Mouse (Mus musculus) hindbrain, embryonic 16.5 days (tissue): ENCODE data around the gene Fam160a1. TPM values are rescaled to one million over a fixed set of nuclear protein-coding genes. Genes with fewer than 3 reads are reported as not detected.

Experiments used
- ATAC-seq: fragments of 200-750 bp; cut with Nextera tagmentation; 2 replicates; pipeline ENCODE4 v1.8.0; 2017; ENCODE audit warnings: moderate TSS enrichment, moderate library complexity
- H3K27ac ChIP-seq: fragments of 300-500 bp; sonication (generic); 2 replicates; pipeline ENCODE4 v1.5.1; 2014; ENCODE audit warnings: low read depth, mild to moderate bottlenecking, control low read depth, low read length, moderate library complexity
- H3K27me3 ChIP-seq: fragments of 300-500 bp; sonication (generic); replicated peaks from 2 replicates; pipeline ENCODE4 v1.6.1; 2014; ENCODE audit warnings: low read length; ENCODE audit not compliant: control insufficient read depth, insufficient read depth
- H3K36me3 ChIP-seq: fragments of 300-500 bp; sonication (generic); 2 replicates; pipeline ENCODE4 v1.6.1; 2014; ENCODE audit warnings: mild to moderate bottlenecking, low read length, moderate library complexity, mixed read lengths; ENCODE audit not compliant: control insufficient read depth, insufficient read depth
- H3K4me1 ChIP-seq: fragments of 300-500 bp; sonication (generic); 2 replicates; pipeline ENCODE4 v1.6.1; 2014; ENCODE audit warnings: low read depth, low read length; ENCODE audit not compliant: control insufficient read depth, insufficient read depth
- H3K4me2 ChIP-seq: fragments of 300-500 bp; sonication (generic); 2 replicates; pipeline ENCODE4 v1.6.1; 2014; ENCODE audit warnings: mild to moderate bottlenecking, low read length, control low read depth, moderate library complexity
- H3K4me3 ChIP-seq: fragments of 300-500 bp; sonication (generic); 2 replicates; pipeline ENCODE4 v1.5.1; 2014; ENCODE audit warnings: mild to moderate bottlenecking, low read length, control low read depth, moderate library complexity
- H3K9ac ChIP-seq: fragments of 300-500 bp; sonication (generic); 2 replicates; pipeline ENCODE4 v1.6.1; 2014; ENCODE audit warnings: low read depth, mild to moderate bottlenecking, control low read depth, low read length, moderate library complexity
- H3K9me3 ChIP-seq: fragments of 300-500 bp; sonication (generic); 2 replicates; pipeline ENCODE4 v1.6.1; 2014; ENCODE audit warnings: mild to moderate bottlenecking, low read length, moderate library complexity; ENCODE audit not compliant: control insufficient read depth
- WGBS: fragments of 180-500 bp; shearing (Covaris S2); extraction: QIAGEN DNeasy Blood & Tissue Kit; methylation state at CpG from one replicate; pipeline ENCODE4 v1.1.7; 2014; 5-methylcytosine and 5-hydroxymethylcytosine counted together
- polyA plus RNA-seq: library from polyadenylated mRNA; unstranded; fragments of >200 nt; fragmentation: Nextera tagmentation; extraction: Ambion mirVana; gene quantifications from 2 replicates; pipeline ENCODE4 v1.2.1, GENCODE M21; 2015

The Fam160a1 gene
- polyA plus RNA-seq = 0.57 and 0.63 TPM in 2 replicates

- no peak for ATAC-seq
- no peaks in the 10 kb centered on the region for H3K36me3 ChIP-seq
- no peaks in the 10 kb centered on the region for H3K27me3 ChIP-seq
- H3K9me3 ChIP-seq = no peaks in the 10 kb centered on the region
- 91% methylated on average over 2 of the region's 2 CpGs for WGBS
- H3K4me3 ChIP-seq = no peak within 1 kb of the TSS
- no peak within 1 kb of the TSS for H3K27ac ChIP-seq
- H3K9ac ChIP-seq = no peak within 1 kb of the TSS
- no peak within 1 kb of the TSS for H3K4me2 ChIP-seq
- no peaks in the 10 kb centered on the region for H3K4me1 ChIP-seq
Observed at GRCm38 (mm10) chr3:85817191-85817590, at the start of gene Fam160a1. Gene Fam160a1 (minus strand): TSS chr3:85817291.

DNA sequence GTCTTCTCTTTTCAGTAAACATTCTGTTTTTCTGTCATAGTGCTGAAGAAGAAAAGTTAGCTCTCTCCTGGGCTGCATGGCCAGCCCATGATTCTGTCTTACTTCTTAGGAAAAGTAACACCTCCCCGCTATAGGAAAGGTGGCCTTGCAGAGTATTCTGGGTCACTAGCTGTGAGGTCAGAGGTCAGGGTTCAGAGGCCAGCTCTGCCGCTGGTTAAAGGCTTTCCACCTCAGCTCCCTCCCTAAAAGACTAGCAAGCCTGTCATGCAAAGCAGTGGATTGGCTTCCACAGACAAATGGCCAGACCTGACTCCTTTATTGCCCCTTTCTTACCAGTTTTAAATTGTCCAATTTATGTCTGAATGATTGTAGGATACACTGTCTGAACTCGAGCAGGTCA, 46.9 kb upstream of the Fam160a1 start:
- Histone ChIP-seq H3K27me3 (no peaks in the 10 kb centered on the region), H3K36me3 (no peaks in the 10 kb centered on the region), H3K27ac (no peak overlapping the region), H3K4me2 (no peak overlapping the region), H3K9ac (no peak overlapping the region), H3K4me3 (no peak overlapping the region), H3K4me1 (no peaks in the 10 kb centered on the region), H3K9me3 (no peaks in the 10 kb centered on the region)
- no peak for ATAC-seq
- 18% methylated on average over 3 of the region's 3 CpGs for WGBS

DNA sequence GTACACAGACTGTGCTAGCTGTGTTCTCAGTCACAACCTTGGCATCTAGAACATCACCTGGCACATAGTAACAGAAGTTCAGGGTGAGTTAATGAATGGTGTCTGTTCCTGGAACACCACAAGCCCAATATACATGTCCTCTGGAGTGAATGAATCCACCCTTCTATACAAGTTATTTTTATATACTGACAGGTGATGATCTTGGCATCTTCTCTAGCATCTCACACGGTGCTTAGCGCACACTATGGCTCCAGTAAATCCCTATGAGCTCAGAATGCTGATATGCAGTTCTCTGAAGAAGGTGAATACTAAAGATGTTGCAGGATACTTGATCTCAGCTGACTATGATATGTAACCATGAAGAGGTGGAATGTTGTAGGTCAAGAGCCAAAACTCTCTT, 45.8 kb upstream of the Fam160a1 start:
- no peak for ATAC-seq
- Histone ChIP-seq H3K4me3 (no peak overlapping the region), H3K9ac (no peak overlapping the region), H3K4me2 (no peak overlapping the region), H3K9me3 (no peaks in the 10 kb centered on the region), H3K4me1 (no peaks in the 10 kb centered on the region), H3K36me3 (no peaks in the 10 kb centered on the region), H3K27me3 (no peaks in the 10 kb centered on the region), H3K27ac (no peak overlapping the region)
- 88% methylated on average over 2 of the region's 2 CpGs for WGBS

DNA sequence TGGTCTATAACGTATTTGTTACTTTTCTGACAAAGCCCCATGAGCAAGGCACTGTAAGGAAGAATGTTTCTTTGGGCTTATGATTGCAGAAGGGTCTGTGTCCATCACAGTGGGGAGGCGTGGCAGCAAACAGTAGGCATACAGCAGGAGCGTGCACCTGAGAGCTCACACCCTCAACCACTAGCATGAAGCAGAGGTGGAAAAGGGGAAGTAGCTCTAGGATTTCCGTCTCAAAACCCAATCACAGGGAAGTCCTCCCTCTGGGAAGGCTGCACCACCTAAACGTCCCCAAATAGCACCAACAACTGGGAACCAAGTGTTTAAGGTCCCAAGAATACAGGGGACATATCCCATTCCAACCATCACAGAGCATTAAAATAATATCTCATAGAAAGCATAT, 43.9 kb upstream of the Fam160a1 start:
- H3K27me3 ChIP-seq = no peaks in the 10 kb centered on the region
- no peak for ATAC-seq
- H3K4me3 ChIP-seq = no peak overlapping the region
- no peak overlapping the region for H3K4me2 ChIP-seq
- H3K4me1 ChIP-seq = no peaks in the 10 kb centered on the region
- WGBS = 95% methylated on average over 5 of the region's 5 CpGs
- no peak overlapping the region for H3K27ac ChIP-seq
- H3K9ac ChIP-seq = no peak overlapping the region
- H3K36me3 ChIP-seq = no peaks in the 10 kb centered on the region
- no peaks in the 10 kb centered on the region for H3K9me3 ChIP-seq

GRCm38 (mm10) chr3:85859311-85859710, 42.2 kb upstream of the Fam160a1 start:
- H3K27me3 ChIP-seq = no peaks in the 10 kb centered on the region
- no peak overlapping the region for H3K4me2 ChIP-seq
- H3K9ac ChIP-seq = no peak overlapping the region
- no peaks in the 10 kb centered on the region for H3K36me3 ChIP-seq
- no peaks in the 10 kb centered on the region for H3K9me3 ChIP-seq
- 48% methylated on average over 6 of the region's 6 CpGs for WGBS
- no peaks in the 10 kb centered on the region for H3K4me1 ChIP-seq
- H3K4me3 ChIP-seq = no peak overlapping the region
- ATAC-seq = no peak
- no peak overlapping the region for H3K27ac ChIP-seq

DNA sequence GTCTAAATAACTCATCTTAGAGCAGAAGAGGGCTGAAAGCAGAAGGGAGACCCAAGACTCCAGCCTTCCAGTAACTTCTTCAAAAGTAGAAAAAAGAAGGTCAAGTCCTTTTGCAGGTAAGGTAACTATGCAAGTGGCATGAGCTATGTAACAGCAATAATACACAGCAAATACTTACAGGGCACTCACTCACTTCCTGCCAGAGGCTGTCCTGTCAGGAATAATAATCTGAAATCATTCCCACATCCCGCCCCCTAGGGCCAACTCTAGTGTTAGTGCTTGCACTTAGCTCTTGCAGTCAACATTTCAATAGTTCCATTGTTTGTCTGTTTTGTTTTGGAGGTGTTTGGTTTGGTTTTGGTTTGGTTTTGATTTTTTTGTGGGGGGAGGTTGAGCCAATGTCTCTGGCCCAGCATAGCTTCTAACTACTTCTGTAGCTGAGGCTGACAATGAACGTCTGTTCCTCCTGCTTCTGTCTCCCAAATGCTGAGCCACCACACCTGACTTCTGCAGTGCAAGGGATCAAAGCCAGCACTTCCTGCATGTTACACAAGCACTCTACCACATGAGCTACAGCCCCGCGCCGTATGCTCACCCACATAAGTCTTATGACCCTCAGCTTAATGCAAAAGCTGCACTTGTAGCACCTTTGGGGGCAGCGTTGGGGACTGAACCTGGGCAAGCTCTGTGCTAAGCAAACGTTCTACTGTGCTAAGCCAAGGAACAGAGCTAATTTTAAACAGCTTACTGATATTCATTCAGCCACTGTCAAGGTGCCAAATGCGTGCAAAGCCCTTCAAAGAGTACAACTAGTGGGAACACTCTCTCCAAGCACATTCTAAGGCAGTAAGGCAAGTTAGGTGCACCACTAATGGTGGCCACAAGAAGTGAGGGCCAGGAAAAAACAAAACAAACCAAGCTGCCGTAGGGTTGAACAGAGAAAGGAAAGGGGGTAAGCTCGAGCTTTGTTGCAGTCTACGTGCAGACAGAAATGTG, 41.3 kb upstream of the Fam160a1 start:
- no peaks in the 10 kb centered on the region for H3K4me1 ChIP-seq
- no peaks in the 10 kb centered on the region for H3K9me3 ChIP-seq
- no peak for ATAC-seq
- H3K9ac ChIP-seq = no peak overlapping the region
- no peak overlapping the region for H3K27ac ChIP-seq
- H3K27me3 ChIP-seq = no peaks in the 10 kb centered on the region
- no peak overlapping the region for H3K4me2 ChIP-seq
- 79% methylated on average over 11 of the region's 11 CpGs for WGBS
- H3K36me3 ChIP-seq = no peaks in the 10 kb centered on the region
- no peak overlapping the region for H3K4me3 ChIP-seq

DNA sequence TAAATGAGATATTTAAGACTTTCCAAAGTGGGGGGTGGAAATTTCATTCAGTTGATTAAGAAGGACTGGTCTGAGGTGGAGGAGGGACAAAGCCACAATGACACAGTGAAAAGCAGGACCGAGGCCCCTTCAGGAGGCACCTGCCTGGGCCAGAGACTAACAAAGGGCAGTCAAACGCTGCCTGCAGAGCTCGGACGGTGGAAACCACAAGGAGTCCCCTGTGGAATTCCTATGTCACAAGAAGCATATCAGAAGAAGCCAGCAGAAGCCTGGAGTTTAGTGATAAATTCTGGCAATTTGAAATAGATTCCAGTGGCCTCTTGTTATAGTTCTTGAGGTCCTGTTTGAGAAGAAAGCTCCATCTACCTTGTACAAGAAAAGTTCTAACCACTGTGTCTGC, 40.0 kb upstream of the Fam160a1 start:
- WGBS = 29% methylated on average over 4 of the region's 4 CpGs
- Histone ChIP-seq H3K4me2 (no peak overlapping the region), H3K4me1 (no peaks in the 10 kb centered on the region), H3K9me3 (no peaks in the 10 kb centered on the region), H3K9ac (no peak overlapping the region), H3K27ac (no peak overlapping the region), H3K27me3 (no peaks in the 10 kb centered on the region), H3K36me3 (no peaks in the 10 kb centered on the region), H3K4me3 (no peak overlapping the region)
- no peak for ATAC-seq

- Histone ChIP-seq H3K27ac (no peak overlapping the region), H3K4me1 (no peaks in the 10 kb centered on the region), H3K9ac (no peak overlapping the region), H3K4me3 (no peak overlapping the region), H3K9me3 (no peaks in the 10 kb centered on the region), H3K4me2 (no peak overlapping the region), H3K36me3 (no peaks in the 10 kb centered on the region), H3K27me3 (no peaks in the 10 kb centered on the region)
- 88% methylated on average over 5 of the region's 5 CpGs for WGBS
- ATAC-seq = no peak
Observed at GRCm38 (mm10) chr3:85855947-85856346, 38.9 kb upstream of the Fam160a1 start.

GRCm38 (mm10) chr3:85855043-85855442, 38.0 kb upstream of the Fam160a1 start:
- H3K4me3 ChIP-seq = no peak overlapping the region
- WGBS = 81% methylated on average over 3 of the region's 3 CpGs
- no peaks in the 10 kb centered on the region for H3K36me3 ChIP-seq
- no peaks in the 10 kb centered on the region for H3K27me3 ChIP-seq
- H3K9me3 ChIP-seq = no peaks in the 10 kb centered on the region
- H3K9ac ChIP-seq = no peak overlapping the region
- ATAC-seq = no peak
- H3K4me1 ChIP-seq = no peaks in the 10 kb centered on the region
- H3K4me2 ChIP-seq = no peak overlapping the region
- no peak overlapping the region for H3K27ac ChIP-seq
